Comparison of ENCODE assay signal across 8 mouse cellular contexts in the genomic region with DNA sequence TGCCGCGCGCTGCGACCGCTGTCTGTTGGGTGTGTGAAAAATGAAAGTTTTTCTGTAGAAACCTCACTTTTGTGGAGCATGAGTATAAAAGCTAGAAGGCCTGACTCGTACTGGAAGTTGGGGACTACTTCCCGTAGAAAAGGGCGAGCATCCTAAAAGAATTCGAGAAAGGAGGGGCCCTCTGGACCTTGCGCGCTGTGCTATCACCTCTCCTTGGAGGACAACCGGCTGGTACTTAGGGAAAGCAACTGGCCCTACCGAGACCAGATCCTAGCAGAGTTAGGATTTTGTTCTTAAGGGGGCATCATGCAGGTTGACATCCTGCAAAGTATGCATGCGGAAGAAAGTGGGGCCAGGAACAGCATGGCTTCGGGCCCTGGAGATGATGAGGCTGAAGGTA. TPM values are rescaled to one million over a fixed set of nuclear protein-coding genes. Genes with fewer than 3 reads are reported as not detected.
DNase-seq lines count a peak whose midpoint lies in the region; ATAC-seq and TF ChIP-seq lines count a peak whose summit lies in the region.

No protein-coding gene starts in this region.

- no peak for TF ChIP-seq CTCF in heart, postnatal 0 days (IDR thresholded peaks at IDR 0.05; ENCODE audit: low read depth)

- 4% methylated on average over 15 of the region's 15 CpGs for WGBS in heart, postnatal 0 days
- 5% methylated on average over 15 of the region's 15 CpGs for WGBS in liver, embryonic 16.5 days (ENCODE audit: insufficient replicate concordance)

- no peaks in the 10 kb centered on the region for H3K27me3 ChIP-seq in heart, postnatal 0 days (ENCODE audit: control insufficient read depth, insufficient read depth, low read length)
- H3K27me3 ChIP-seq in liver, embryonic 16.5 days (ENCODE audit: control insufficient read depth, insufficient read depth, low read depth, low read length), result no peaks in the 10 kb centered on the region

- peak overlapping the region; percentile 74 for H3K4me3 ChIP-seq in brown adipose tissue, adult 24 weeks (ENCODE audit: insufficient read depth, low read depth, low read length)
- peak overlapping the region; percentile 100 for H3K4me3 ChIP-seq in heart, postnatal 0 days (ENCODE audit: low read depth, low read length)
- H3K4me3 ChIP-seq in liver, embryonic 16.5 days (ENCODE audit: low read depth, low read length), result peak overlapping the region; percentile 100

- H3K4me1 ChIP-seq in brown adipose tissue, adult 24 weeks (ENCODE audit: control insufficient read depth, insufficient read depth, insufficient read length, low read length), result peaks cover 23% of the 10 kb centered on the region
- peaks cover 39% of the 10 kb centered on the region for H3K4me1 ChIP-seq in heart, postnatal 0 days (ENCODE audit: control insufficient read depth, insufficient read depth)
- H3K4me1 ChIP-seq in liver, embryonic 16.5 days (ENCODE audit: control insufficient read depth, low read depth, low read length), result peaks cover 37% of the 10 kb centered on the region

- DNase-seq in kidney, adult 11 months, result peak; percentile 23
- DNase-seq in kidney, postnatal 10 days, result no peak
- DNase-seq in heart, postnatal 0 days (ENCODE audit: low spot score), result no peak
- no peak for DNase-seq in Muller cell, postnatal 12 days (ENCODE audit: inconsistent ontology term)
- no peak for DNase-seq in testis, postnatal 14 days (ENCODE audit: low spot score)
- no peak for DNase-seq in layer of hippocampus, postnatal 25 days (ENCODE audit: extremely low spot score in 1 of 2, low spot score in 1 of 2)

- H3K36me3 ChIP-seq in heart, postnatal 0 days (replicated peaks; ENCODE audit: control insufficient read depth, insufficient read depth, low read length), result no peaks in the 10 kb centered on the region
- no peaks in the 10 kb centered on the region for H3K36me3 ChIP-seq in liver, embryonic 16.5 days (ENCODE audit: control insufficient read depth, insufficient read depth)

- no peak for ATAC-seq in heart, postnatal 0 days (ENCODE audit: insufficient read depth, low read depth)
- no peak for ATAC-seq in liver, embryonic 16.5 days (ENCODE audit: low read depth)

- H3K9ac ChIP-seq in heart, postnatal 0 days (replicated peaks; ENCODE audit: low read depth, low read length), result peak overlapping the region; percentile 99
- H3K9ac ChIP-seq in liver, embryonic 16.5 days (ENCODE audit: low read depth, low read length), result peak overlapping the region; percentile 98

- H3K4me2 ChIP-seq in heart, postnatal 0 days (ENCODE audit: low read depth, low read length), result peak overlapping the region; percentile 91
- peak overlapping the region; percentile 98 for H3K4me2 ChIP-seq in liver, embryonic 16.5 days (ENCODE audit: low read depth, low read length)

- no peak for TF ChIP-seq EP300 in heart, postnatal 0 days (IDR thresholded peaks at IDR 0.05; ENCODE audit: low read depth)

- H3K9me3 ChIP-seq in heart, postnatal 0 days (replicated peaks; ENCODE audit: control insufficient read depth, low read length), result no peaks in the 10 kb centered on the region
- no peaks in the 10 kb centered on the region for H3K9me3 ChIP-seq in liver, embryonic 16.5 days (replicated peaks; ENCODE audit: control insufficient read depth, low read length)

- H3K27ac ChIP-seq in brown adipose tissue, adult 24 weeks (replicated peaks; ENCODE audit: low read depth, low read length), result peak overlapping the region; percentile 48
- peak overlapping the region; percentile 98 for H3K27ac ChIP-seq in heart, postnatal 0 days (ENCODE audit: low read depth)
- H3K27ac ChIP-seq in liver, embryonic 16.5 days (ENCODE audit: low read length), result peak overlapping the region; percentile 76

RNA-seq across cellular contexts. Expression of a gene that starts 0.6 kb away (rescaled TPM):
- polyA plus RNA-seq in brown adipose tissue, adult 24 weeks (2012; ENCODE audit: insufficient read depth, insufficient read length, missing spikeins), result 11.9 and 12.2 TPM in 2 replicates
- 3.9 and 15.7 TPM in 2 replicates for total RNA-seq in heart, postnatal 0 days (2014; rRNA removed; ENCODE audit: low replicate concordance)
- polyA plus RNA-seq in heart, postnatal 0 days (2015; fragmentation: Nextera tagmentation; extraction: Ambion mirVana), result 8.7 and 9.5 TPM in 2 replicates
- polyA plus RNA-seq in liver, embryonic 16.5 days (2015; fragmentation: Nextera tagmentation; extraction: Ambion mirVana), result 7.7 and 7.9 TPM in 2 replicates
- 10 to 100 TPM; 39.5 to 56.4 TPM for total RNA-seq in layer of hippocampus, postnatal 25 days (2021)

Comparison
In these comparisons a context has a peak if more than half of its experiments do, and no peak if none do; other contexts are left out.
1. H3K27ac ChIP-seq: peak in every context shown above with its lines; median percentile 98 in heart, postnatal 0 days; 76 in liver, embryonic 16.5 days; 48 in brown adipose tissue, adult 24 weeks.